Mouse (Mus musculus) regulatory T cell (primary cell): ENCODE measurements around the gene Pik3cg.

Experiments
- in situ Hi-C: fragments of 300-600 bp; cut with MboI, MseI; formaldehyde crosslinking; loops from one replicate; pipeline ENCODE4 v1.15.1; 2025; ENCODE audit warnings: high pct_unique_total_duplicates

Gene Pik3cg

DNA sequence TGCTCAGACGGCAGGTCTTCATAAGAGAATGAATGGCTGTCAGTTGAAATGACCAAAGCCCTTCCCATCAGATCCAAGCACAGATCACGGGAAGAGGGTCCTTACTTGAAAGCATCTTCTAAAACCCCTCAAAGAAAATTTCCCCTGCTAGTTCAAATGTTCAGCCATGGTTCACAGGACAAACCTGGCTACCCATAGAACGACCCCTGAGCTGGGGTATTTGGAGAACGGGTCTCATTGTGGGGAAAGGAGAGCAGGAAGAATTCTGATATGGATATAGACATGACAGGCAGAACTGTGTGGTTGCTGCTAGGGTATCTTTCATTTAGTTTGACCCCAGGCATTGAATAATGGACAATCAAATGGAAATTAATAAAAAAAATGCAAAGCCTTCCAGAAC is 62.8 kb downstream of the Pik3cg start:
- in situ Hi-C loops = loop anchor here (10.0 kb wide), 1 partner anchor 239 kb away; no protein-coding TSS in a partner anchor

DNA sequence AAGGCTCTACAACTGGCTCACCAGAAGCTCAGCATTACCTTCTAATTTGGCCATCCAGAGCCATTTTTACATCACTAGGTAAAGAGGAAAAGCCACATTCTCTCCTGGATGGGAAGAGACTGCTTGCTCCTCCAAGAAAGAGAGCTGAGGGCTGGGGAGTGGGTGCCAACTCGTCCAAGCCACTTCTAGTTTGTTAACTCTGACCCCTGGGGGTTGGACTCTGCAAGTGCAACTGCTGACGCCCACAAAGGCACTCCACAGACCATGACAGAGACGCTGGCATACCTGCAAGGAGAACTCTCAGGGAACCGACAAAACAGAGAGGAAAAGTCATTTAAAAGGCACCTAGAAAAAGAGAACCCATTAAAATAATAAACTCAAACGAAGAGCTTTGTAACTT is 63.9 kb downstream of the Pik3cg start:
- in situ Hi-C loops = loop anchor here (5.0 to 10.0 kb wide), 2 partner anchors 177 to 240 kb away; no protein-coding TSS in a partner anchor

DNA sequence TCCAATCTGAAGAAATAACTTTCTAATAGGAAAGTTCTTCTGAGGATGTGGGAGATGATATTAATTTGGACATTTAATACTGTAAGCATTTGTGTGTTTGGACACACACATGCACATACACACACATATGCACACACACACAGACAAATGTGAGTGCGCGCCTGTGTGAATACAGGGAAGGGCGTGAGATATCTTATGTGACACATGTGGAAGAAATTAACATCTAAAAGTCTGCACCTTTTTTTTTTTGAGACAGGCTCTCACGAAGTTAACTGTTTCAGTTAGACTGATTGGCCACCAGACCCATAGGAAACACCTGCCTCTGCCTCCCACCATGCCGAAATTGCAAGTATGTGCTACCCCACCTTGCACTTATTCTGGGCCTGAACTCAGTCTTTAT is 64.7 kb downstream of the Pik3cg start:
- in situ Hi-C loops = loop anchor here (5.0 to 10.0 kb wide), 2 partner anchors 176 to 241 kb away; no protein-coding TSS in a partner anchor

DNA sequence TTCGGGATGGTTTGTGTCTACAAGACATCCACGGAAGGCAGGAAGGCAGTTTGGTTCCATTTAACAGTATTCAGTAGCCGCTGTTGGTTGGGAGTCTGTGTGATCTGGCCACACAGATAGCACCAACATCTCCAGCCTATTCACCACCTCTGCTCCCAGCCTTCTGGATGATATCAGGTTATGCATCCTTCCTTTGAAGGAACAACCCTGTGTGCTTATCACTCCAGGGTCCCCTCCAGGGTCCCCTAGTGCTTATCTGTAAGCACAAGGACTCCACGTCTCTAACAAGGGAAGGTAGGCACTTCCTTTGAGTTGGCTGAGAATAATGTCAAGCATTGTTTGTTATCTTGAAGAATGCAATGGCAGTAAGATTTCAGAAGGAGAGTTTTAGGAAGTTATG is 65.3 kb downstream of the Pik3cg start:
- in situ Hi-C loops = loop anchor here (5.0 to 10.0 kb wide), 2 partner anchors 176 to 242 kb away; no protein-coding TSS in a partner anchor

DNA sequence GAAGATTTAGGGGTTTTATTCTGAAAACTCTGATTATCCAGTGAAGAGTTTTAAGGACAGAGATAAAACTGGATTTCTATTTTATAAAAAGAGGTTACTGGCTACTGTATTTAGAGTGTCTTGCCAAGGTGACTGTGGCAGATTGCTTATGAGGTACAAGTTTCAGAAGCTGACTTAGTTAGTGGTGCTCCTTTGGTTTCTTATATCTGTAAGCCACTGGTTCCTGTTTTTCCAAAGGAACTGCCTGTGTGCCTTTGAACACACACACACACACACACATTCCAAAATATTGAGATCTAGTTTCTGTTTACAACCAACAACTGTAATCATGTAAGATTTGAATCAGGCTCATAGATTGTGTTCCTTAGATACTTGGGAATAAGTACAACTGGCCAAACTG is 66.7 kb downstream of the Pik3cg start:
- in situ Hi-C loops = loop anchor here (5.0 to 10.0 kb wide), 2 partner anchors 174 to 243 kb away; no protein-coding TSS in a partner anchor

DNA sequence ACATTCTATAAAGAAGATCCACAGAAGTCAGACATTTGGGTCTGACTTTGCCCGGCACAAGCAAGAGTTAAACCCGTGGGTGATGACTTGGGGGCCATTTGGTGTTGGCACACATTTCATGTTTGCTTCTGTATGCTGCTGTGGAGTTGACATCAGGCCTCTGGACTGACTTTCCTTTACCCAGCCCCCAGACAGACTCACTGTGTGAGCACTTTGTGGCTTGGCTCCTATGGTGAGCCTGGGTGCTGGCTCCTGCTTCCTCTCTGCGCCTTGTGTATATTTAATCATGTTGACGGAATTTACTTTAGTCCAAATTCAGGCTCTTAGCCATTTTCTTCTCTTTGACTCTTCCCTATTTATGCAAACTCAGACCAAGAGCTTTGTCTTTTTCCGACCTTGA is 69.6 kb downstream of the Pik3cg start:
- in situ Hi-C loops = no loop called here

DNA sequence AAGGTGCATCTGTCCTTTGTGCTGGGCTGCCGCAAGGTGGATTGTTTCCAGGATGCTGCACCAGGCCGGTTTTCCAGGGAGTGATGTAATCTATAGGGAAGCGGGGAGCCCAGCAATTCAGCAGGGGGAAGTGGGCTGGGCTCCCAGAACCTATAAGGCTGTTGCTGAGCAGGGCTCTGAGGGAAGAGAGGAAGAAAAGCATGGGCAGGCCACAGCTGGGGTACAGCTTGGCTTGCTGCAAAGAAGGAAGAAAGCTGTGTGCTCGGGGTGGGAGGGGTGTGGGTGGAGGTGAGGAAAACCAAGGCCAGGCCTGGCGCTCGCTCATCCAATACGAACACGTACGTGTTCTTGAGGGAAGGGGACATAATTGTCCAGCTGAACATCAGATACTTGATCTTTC is 70.1 kb downstream of the Pik3cg start:
- in situ Hi-C loops = no loop called here

DNA sequence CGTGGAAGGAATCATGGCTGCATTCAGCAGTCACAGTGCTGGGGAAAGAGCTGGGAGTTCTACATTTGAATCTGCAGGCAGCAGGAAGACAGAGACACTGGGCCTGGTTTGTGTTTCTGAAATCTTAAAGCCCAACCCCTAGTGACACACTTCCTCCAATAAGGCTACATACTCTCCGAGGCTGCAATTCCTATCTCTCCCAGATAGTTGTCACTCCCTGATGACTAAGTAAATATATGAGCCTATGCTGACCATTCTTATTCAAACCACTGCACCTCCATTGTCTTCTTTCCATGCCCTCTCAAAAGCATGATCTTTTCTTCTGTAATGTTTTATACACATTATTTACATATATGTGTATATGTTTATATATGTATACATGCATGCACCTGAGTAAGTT is 70.9 kb downstream of the Pik3cg start:
- in situ Hi-C loops = no loop called here

DNA sequence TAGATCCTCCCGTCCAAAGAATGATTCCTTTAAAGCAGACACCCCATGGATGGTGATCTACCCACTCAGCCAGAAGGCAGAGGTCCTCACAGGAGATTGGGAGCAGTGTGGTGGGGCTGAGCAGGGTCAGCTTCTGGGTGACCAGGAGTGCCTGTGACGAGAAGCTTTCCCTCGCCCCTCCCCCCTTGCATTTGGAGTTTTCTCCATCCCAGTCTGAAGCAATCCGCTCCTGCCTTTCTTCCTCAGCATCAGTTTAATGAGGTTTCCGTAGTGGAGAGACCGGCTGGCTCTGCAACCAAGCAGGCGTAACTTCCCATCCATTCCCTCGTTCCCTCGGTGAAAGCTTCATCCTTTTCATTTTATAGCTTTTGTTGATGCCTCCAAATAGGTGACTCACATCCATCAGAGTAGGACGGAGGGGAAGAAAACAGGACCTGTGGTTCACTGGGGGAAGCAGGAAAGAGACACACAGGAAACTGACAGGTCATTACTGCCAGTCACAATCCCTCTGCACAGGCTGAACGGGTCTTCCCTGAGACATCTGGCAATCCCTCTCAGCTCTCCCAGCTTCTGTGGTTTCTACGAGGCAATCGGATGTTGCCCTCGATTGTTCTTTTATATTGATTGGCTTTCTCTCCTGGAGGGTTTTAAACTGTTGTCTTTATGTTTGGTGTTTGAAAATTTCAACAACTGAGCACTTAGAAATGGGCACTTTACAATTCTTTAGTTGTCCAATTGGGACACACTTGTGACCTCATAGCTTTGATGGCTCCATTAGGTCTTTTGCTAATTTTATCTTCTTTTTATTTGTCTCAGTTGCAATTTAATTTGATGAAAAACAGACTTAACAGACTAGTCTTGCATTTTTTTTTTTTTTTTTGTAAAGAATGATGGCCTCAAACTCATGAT is 80.6 kb downstream of the Pik3cg start:
- in situ Hi-C loops = no loop called here

DNA sequence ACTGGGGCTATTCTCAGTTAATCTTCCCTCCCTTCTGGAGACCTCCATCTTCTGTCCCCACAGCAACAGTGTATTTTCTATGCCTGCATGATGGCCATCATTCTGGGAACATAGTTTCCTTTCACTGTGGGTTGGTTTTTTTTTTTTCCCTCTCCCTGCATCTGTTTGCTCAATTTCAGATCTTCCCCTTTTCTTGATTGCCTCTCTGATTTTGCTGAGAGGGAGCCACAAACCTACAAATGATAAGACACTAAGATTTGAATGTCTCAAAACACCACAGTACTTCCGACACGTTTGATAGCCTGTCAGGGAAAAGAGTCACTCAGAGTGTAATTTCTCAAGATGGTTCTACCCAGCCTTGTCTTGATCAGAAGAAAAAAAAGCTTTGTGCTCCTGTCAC is 81.3 kb downstream of the Pik3cg start:
- in situ Hi-C loops = no loop called here

DNA sequence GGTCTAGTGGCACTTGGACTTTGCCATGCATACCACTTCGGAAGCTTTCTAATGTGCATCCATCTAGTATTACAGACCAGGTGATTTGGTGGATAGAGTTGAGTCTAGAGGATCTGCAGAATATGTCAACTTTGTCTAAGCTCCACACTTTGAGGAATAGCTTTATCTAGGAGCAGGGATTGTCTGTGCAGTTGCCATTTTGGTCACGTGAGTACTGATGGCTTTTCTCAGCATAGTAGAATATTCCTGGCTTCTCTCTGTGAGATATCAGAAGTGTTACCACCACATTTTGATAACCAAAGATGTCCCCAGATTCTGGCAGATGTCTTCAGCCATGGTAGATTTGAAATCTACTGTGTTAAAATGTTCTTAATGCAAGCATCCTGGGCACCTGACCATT is 84.0 kb downstream of the Pik3cg start:
- in situ Hi-C loops = no loop called here

DNA sequence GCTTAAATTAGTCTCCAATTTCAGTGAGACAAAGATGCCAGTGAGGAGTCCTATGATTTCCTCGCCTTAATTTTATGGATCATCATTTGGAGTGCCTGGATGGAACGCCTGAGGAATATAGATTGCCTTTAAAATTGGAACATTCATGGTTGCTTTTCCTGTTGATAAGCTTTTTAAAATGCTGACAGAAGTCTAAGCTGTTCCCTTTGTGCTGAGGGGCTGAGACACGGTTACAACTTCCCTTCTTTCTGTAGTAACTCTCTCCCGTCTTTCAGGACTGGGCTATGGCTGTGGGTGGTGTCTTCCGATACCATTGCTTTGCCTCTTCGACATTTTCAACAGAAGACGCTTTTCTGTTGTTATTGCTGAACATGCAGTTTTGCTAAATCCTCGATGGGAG is 84.4 kb downstream of the Pik3cg start:
- in situ Hi-C loops = no loop called here

DNA sequence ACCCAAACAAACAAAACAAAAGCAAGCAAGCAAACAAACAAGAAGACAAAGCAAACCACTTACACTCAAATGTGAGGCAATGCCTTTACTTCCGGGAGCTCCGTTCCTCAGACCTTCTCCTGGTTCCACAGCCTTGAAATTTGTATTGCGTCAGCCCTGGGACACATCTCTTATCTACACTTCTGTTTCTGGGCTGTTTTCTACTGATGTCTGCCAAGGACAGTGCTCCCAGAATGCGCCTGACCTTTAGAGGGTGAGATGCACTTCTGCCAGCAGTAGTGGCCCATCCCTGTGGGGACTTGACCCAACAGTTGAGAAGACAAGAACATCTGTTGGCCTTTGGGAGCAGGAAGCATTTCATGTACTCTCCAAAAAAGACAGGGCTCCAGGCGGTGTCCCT is 84.9 kb downstream of the Pik3cg start:
- in situ Hi-C loops = no loop called here
